In genomic region chr19:3260591-3260990, GRCm38 (mm10) we compare ENCODE assay signal across 20 mouse cellular contexts. TPM values are rescaled to one million over a fixed set of nuclear protein-coding genes. Genes with fewer than 3 reads are reported as not detected.
A peak's percentile ranks its signal among the peaks of the same experiment; 100 is the strongest.
DNase-seq lines count a peak whose midpoint lies in the region; ATAC-seq lines count a peak whose summit lies in the region.
"Had no signal": no experiment of that assay in that cellular context is flagged by ENCODE, and none has a peak within 500 bp of the region (broad histone marks: within the 10 kb centered on the region; RNA-seq: fewer than 3 reads in every experiment).

No protein-coding gene starts in this region.

- no peak overlapping the region for H3K27ac ChIP-seq in kidney, embryonic 16.5 days (ENCODE audit: low read length)
- H3K27ac ChIP-seq in neural tube, embryonic 15.5 days (replicated peaks): no peak overlapping the region
- H3K27ac ChIP-seq: embryonic facial prominence, embryonic 13.5 days; heart, embryonic 15.5 days; hindbrain, embryonic 10.5 days; hindbrain, embryonic 14.5 days had no signal

- H3K4me3 ChIP-seq in kidney, embryonic 16.5 days (ENCODE audit: low read length): no peak overlapping the region
- no peak overlapping the region for H3K4me3 ChIP-seq in neural tube, embryonic 15.5 days (replicated peaks)
- H3K4me3 ChIP-seq: embryonic facial prominence, embryonic 13.5 days; heart, embryonic 15.5 days; hindbrain, embryonic 10.5 days had no signal

- no peak for ATAC-seq in kidney, embryonic 16.5 days (ENCODE audit: low FRiP score, low TSS enrichment)
- ATAC-seq in neural tube, embryonic 15.5 days (ENCODE audit: low FRiP score): no peak
- ATAC-seq: forebrain, embryonic 16.5 days had no signal

- peaks cover 45% of the 10 kb centered on the region for H3K36me3 ChIP-seq in kidney, embryonic 16.5 days (ENCODE audit: insufficient read depth, low read length)
- peaks cover 53% of the 10 kb centered on the region for H3K36me3 ChIP-seq in neural tube, embryonic 15.5 days

- H3K9ac ChIP-seq in kidney, embryonic 16.5 days (replicated peaks; ENCODE audit: low read length): no peak overlapping the region
- H3K9ac ChIP-seq in neural tube, embryonic 15.5 days (replicated peaks): no peak overlapping the region
- H3K9ac ChIP-seq: embryonic facial prominence, embryonic 13.5 days; heart, embryonic 15.5 days; hindbrain, embryonic 14.5 days had no signal

- WGBS in kidney, embryonic 16.5 days: 91% methylated on average over 3 of the region's 3 CpGs
- WGBS in neural tube, embryonic 15.5 days: 95% methylated on average over 3 of the region's 3 CpGs

- H3K4me2 ChIP-seq in kidney, embryonic 16.5 days (replicated peaks; ENCODE audit: low read depth, low read length): no peak overlapping the region
- H3K4me2 ChIP-seq in neural tube, embryonic 15.5 days: no peak overlapping the region
- H3K4me2 ChIP-seq: embryonic facial prominence, embryonic 13.5 days; heart, embryonic 11.5 days; heart, embryonic 15.5 days; hindbrain, embryonic 14.5 days had no signal

- intact Hi-C loops in gastrocnemius, postnatal 14 days (cut with DNase I; ENCODE audit: low total_unique reads): no loop called here

- no peaks in the 10 kb centered on the region for H3K4me1 ChIP-seq in kidney, embryonic 16.5 days (ENCODE audit: insufficient read depth, low read length)
- no peaks in the 10 kb centered on the region for H3K4me1 ChIP-seq in neural tube, embryonic 15.5 days
- H3K4me1 ChIP-seq: embryonic facial prominence, embryonic 13.5 days; heart, embryonic 15.5 days; hindbrain, embryonic 10.5 days had no signal

- no peaks in the 10 kb centered on the region for H3K9me3 ChIP-seq in kidney, embryonic 16.5 days (ENCODE audit: low read length)
- no peaks in the 10 kb centered on the region for H3K9me3 ChIP-seq in neural tube, embryonic 15.5 days (replicated peaks)
- H3K9me3 ChIP-seq: embryonic facial prominence, embryonic 13.5 days; heart, embryonic 15.5 days had no signal

- peak; percentile 3 for DNase-seq in gastrocnemius, postnatal 25 days
- no peak for DNase-seq in gastrocnemius, postnatal 14 days
- DNase-seq in kidney, adult 11 months: peak; percentile 0
- peak; percentile 9 for DNase-seq in neural tube, embryonic 10.5 days (ENCODE audit: extremely low spot score, low spot score)
- DNase-seq: adrenal gland, adult 2 months; adrenal gland, postnatal 25 days; cerebellum, adult 18-20 months; cerebellum, adult 9-11 months; cerebellum, postnatal 36 days; gastrocnemius, postnatal 10 days; heart, postnatal 14 days had no signal

- no peaks in the 10 kb centered on the region for H3K27me3 ChIP-seq in kidney, embryonic 16.5 days (ENCODE audit: insufficient read depth, low read length)
- H3K27me3 ChIP-seq in neural tube, embryonic 15.5 days (replicated peaks): no peaks in the 10 kb centered on the region
- H3K27me3 ChIP-seq: CH12.LX; embryonic facial prominence, embryonic 13.5 days; heart, embryonic 15.5 days had no signal

RNA-seq across cellular contexts. Expression of gene Mrpl21, which starts 22.1 kb away (rescaled TPM):
- 10 to 100 TPM; 57.9 to 63.2 TPM for total RNA-seq in gastrocnemius, postnatal 25 days (2021)
- 10 to 100 TPM; 65.2 to 69.9 TPM for total RNA-seq in gastrocnemius, postnatal 14 days (2021)
- 117 and 125 TPM in 2 replicates for polyA plus RNA-seq in kidney, embryonic 16.5 days (2015; fragmentation: Nextera tagmentation; extraction: Ambion mirVana)
- 103 and 105 TPM in 2 replicates for polyA plus RNA-seq in neural tube, embryonic 15.5 days (2015; fragmentation: Nextera tagmentation; extraction: Ambion mirVana)

RNA-seq across cellular contexts. Expression of gene Ighmbp2, which starts 22.2 kb away (rescaled TPM):
- 1 to 10 TPM; 3.0 to 3.1 TPM for total RNA-seq in gastrocnemius, postnatal 25 days (2021)
- total RNA-seq in gastrocnemius, postnatal 14 days (2021): 1 to 10 TPM; 3.6 to 4.0 TPM
- 11.2 and 11.6 TPM in 2 replicates for polyA plus RNA-seq in kidney, embryonic 16.5 days (2015; fragmentation: Nextera tagmentation; extraction: Ambion mirVana)
- polyA plus RNA-seq in neural tube, embryonic 15.5 days (2015; fragmentation: Nextera tagmentation; extraction: Ambion mirVana): 10.6 and 10.7 TPM in 2 replicates
